Mouse (Mus musculus): Measurements from ENCODE around the gene Washc4. TPM values are rescaled to one million over a fixed set of nuclear protein-coding genes. Genes with fewer than 3 reads are reported as not detected.
"Not testable (repeated sequence)": the region's sequence is repeated elsewhere in the genome, so short reads cannot be mapped to it uniquely, and the experiment has no call there.

Gene Washc4
- polyA plus RNA-seq (2016; fragmentation: Nextera tagmentation; extraction: Ambion mirVana): 35.0 and 36.8 TPM in 2 replicates

DNA sequence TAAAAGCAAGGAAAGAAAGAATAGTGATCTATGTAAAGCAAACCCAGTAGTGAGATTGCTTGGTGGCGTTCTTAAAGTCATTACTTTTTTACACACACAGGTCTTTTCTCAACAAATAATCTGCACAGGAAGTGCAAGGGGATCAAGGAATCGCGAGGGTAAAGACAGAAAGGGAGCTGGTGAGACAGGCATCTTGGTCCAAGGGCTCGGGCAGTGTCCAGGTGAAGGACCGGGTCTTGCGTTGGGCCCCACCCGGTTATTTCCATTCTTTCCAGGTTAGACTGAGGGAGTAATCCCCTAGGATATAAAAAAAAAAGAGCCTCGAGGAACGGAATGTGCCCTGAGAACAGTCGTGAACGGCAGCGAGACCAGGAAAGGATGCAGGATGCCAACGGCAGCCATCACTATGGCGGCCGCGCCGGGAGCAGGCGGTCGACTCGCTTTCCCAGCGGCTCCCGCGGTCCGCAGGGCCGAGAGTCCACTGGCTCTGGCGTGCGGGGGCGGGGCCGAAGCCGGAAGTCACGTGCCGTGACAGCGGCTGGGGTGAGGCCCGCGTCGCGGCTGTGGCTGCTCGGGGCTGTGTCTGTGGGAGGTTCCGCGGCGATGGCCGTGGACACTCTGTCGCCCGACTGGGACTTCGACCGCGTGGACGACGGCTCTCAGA lies at the start of gene Washc4:
Gene Washc4 (plus strand): TSS at position 314 of the 664 bp plus-strand sequence.
- 1% methylated on average over 48 of the region's 49 CpGs for WGBS
- peak within 1 kb of the TSS; percentile 92 for H3K4me3 ChIP-seq
- no peaks in the 10 kb centered on the region for H3K9me3 ChIP-seq
- peak within 1 kb of the TSS; percentile 95 for H3K27ac ChIP-seq
- DNase-seq (ENCODE audit: extremely low spot score, low spot score): peak; percentile 89
- H3K27me3 ChIP-seq (ENCODE audit: poor library complexity, severe bottlenecking): peaks cover 5% of the 10 kb centered on the region
- H3K36me3 ChIP-seq (replicated peaks): peaks cover 16% of the 10 kb centered on the region
- H3K4me1 ChIP-seq: peaks cover 13% of the 10 kb centered on the region

DNA sequence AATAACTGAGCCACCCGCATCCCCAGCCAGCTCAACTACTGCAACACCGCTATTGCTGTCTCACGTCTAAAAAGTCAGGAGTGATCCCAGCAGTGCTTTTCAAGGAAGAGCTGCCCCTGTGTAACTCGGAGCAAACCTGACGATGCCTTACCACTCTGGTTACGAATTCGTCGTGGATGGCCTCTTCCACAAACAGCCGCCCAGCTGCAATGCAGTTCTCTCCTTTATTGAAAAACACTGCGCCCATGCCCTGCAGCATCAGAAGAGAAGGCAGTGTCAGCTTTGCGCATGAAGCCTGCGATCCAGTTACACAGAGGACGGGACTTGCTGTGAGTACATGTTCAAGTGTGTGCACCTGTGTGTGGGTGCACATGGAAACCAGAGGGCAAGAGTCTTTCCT lies 46.2 kb upstream of the Washc4 start:
- no peak for DNase-seq (ENCODE audit: extremely low spot score, low spot score)
- 94% methylated on average over 13 of the region's 13 CpGs for WGBS

DNA sequence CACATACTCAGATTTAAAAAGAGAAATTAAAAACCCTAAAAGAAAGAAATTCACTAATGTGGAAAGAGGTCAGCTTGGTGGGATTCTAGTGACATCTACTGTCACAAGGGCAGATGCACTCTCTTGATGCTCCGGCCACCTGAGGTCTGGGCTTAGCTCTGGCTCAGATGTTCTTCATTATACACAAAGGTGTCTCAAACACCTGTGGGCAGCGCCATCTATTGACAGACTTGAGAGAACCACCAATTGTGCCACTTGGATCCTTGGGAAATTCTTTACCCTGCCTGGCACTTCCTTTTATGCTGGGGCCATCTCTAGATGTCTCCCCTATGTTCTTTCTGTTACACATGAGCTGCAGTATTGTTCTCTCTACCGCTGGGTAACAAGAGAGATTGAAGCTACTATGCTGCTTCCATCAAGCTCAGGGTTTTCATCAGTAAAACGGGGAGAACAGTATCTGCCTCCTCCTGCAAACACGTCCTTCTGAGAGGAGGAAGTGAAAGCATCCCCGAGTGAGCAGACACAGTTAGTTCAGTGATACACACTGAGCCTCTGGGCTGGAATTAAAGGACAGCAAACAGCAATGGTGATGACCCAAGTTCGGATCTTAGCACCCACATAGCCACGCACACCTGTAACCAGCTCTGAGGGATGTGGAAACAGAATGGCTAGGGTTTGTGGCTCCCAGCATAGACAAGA lies 34.4 kb upstream of the Washc4 start:
- no peaks in the 10 kb centered on the region for H3K27me3 ChIP-seq (ENCODE audit: poor library complexity, severe bottlenecking)
- no peak for DNase-seq (ENCODE audit: extremely low spot score, low spot score)
- no peaks in the 10 kb centered on the region for H3K4me1 ChIP-seq
- 66% methylated on average over 8 of the region's 8 CpGs for WGBS
- no peaks in the 10 kb centered on the region for H3K9me3 ChIP-seq
- H3K36me3 ChIP-seq (replicated peaks): no peaks in the 10 kb centered on the region
- no peak overlapping the region for H3K4me3 ChIP-seq
- H3K27ac ChIP-seq: no peak overlapping the region

More for the DNA sequence above, 46.2 kb upstream of the Washc4 start:
- Histone ChIP-seq H3K4me3 (no peak overlapping the region), H3K9me3 (no peaks in the 10 kb centered on the region), H3K27me3 (ENCODE audit: poor library complexity, severe bottlenecking) (no peaks in the 10 kb centered on the region), H3K27ac (no peak overlapping the region), H3K36me3 (replicated peaks) (peaks cover 5% of the 10 kb centered on the region; the same call in 1 of the 2 replicates), H3K4me1 (no peaks in the 10 kb centered on the region)

DNA sequence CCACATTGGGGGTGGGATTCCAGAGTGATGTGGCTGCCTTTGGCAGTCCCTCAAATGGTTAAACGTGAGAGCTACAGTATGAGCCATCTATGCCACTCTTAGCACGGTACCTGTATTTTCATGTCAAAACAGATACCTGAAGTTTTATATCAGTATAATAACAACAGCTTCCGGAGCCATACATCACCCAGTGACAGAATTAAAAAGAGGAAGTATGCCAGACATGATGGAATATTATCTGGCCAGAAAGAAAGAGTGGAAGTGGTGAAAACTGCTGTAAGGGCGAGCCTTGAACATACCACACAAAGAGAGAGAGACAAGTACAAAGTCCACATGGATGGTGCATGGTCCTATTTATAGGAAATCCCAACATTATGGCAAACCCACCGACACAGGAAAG lies 32.2 kb upstream of the Washc4 start:
- 80% methylated on average over 5 of the region's 5 CpGs for whole genome bisulfite sequencing
- Histone ChIP-seq H3K9me3 (no peaks in the 10 kb centered on the region), H3K27me3 (ENCODE audit: poor library complexity, severe bottlenecking) (no peaks in the 10 kb centered on the region), H3K4me1 (no peaks in the 10 kb centered on the region), H3K4me3 (no peak overlapping the region), H3K27ac (no peak overlapping the region), H3K36me3 (replicated peaks) (no peaks in the 10 kb centered on the region)
- DNase-seq (ENCODE audit: extremely low spot score, low spot score): no peak

DNA sequence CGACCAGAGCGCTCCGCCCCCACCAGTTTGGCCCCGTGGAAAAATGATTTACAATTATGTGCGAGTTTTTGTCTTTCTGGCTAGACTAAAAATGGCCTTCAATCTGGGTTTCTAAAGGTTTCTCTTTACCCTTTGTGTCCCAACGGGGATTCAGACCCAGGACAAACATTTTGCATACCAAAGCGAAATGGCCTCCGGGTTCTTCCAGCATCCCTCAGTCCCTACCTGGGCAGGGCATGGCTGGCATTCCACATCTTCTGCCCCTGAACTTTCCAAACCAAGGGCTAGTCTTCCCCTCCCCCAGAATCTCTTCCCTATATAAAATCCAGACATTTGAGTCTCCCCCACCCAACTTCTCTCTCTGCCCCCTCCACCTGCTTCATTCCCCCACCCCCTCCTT lies 29.8 kb upstream of the Washc4 start:
- H3K9me3 ChIP-seq: no peaks in the 10 kb centered on the region
- DNase-seq (ENCODE audit: extremely low spot score, low spot score): no peak
- H3K27me3 ChIP-seq (ENCODE audit: poor library complexity, severe bottlenecking): no peaks in the 10 kb centered on the region
- WGBS: 90% methylated on average over 8 of the region's 8 CpGs
- no peak overlapping the region for H3K4me3 ChIP-seq
- no peaks in the 10 kb centered on the region for H3K36me3 ChIP-seq (replicated peaks)
- H3K27ac ChIP-seq: no peak overlapping the region
- no peaks in the 10 kb centered on the region for H3K4me1 ChIP-seq

DNA sequence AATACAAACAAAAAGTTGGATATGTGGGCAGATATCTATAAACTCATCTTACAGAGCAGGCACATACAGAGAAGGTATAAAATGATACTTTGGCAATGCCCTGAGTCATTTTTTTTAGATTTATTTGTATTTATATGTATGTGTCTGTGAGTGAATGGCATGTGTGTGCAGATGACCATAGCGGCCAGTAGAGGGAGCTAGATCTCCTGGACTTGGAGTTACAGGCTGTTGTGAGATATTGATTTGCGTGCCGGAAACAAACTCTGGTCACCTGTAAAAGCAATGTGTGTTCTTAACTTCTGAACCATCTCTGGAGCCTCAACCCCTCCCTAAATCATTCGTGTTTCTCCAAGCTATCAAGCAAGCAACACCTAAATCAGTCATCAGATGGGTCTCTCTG lies 22.6 kb upstream of the Washc4 start:
- WGBS: 83% methylated on average over 4 of the region's 4 CpGs
- DNase-seq (ENCODE audit: extremely low spot score, low spot score): no peak

DNA sequence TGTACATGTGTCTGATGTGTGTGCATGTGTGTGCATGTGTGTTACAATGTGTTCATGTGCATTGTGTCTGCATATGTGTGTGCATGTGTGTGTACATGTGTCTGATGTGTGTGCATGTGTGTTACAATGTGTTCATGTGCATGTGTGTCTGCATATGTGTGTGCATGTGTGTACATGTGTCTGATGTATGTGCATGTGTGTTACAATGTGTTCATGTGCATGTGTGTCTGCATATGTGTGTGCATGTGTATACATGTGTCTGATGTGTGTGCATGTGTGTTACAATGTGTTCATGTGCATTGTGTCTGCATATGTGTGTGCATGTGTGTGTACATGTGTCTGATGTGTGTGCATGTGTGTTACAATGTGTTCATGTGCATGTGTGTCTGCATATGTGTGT lies 19.3 kb upstream of the Washc4 start:
- H3K4me3 ChIP-seq; H3K9me3 ChIP-seq; H3K4me1 ChIP-seq; DNase-seq (ENCODE audit: extremely low spot score, low spot score); H3K27me3 ChIP-seq (ENCODE audit: poor library complexity, severe bottlenecking); H3K27ac ChIP-seq; H3K36me3 ChIP-seq (replicated peaks): not testable (repeated sequence)

More for the DNA sequence above, 22.6 kb upstream of the Washc4 start:
- no peaks in the 10 kb centered on the region for H3K9me3 ChIP-seq
- H3K36me3 ChIP-seq (replicated peaks): no peaks in the 10 kb centered on the region
- H3K27ac ChIP-seq: no peak overlapping the region
- no peaks in the 10 kb centered on the region for H3K27me3 ChIP-seq (ENCODE audit: poor library complexity, severe bottlenecking)
- H3K4me3 ChIP-seq: no peak overlapping the region
- no peaks in the 10 kb centered on the region for H3K4me1 ChIP-seq

DNA sequence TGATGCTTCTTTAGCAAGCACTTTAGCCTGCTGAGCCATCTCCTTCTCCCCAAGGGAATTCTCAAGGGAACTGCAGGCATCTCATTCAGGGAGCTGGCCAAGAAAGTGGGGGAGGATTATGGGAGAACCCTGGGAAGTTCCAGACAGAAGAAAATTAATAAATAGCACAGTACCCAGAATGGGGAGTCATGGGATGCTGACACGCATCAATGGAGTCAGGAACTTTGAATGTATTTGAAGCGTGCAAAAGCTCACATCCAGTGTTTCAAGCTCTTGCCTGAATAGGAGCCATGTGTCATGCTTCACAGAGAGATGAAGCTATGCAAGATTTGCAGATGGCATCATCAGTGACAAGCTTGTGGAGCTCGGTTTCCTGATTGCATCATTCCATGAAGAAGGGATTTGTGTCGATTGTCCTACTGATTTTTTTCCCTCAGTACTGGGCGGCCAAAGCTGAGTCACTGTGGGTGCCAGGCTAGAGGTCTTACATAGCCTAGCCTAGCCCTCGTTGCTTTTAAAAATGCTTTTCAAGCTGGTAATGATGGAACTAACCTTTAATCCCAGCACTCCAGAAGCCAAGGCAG lies 13.1 kb upstream of the Washc4 start:
- Histone ChIP-seq H3K4me1 (peaks cover 14% of the 10 kb centered on the region), H3K4me3 (no peak overlapping the region), H3K27ac (no peak overlapping the region), H3K36me3 (replicated peaks) (no peaks in the 10 kb centered on the region), H3K27me3 (ENCODE audit: poor library complexity, severe bottlenecking) (peaks cover 38% of the 10 kb centered on the region), H3K9me3 (no peaks in the 10 kb centered on the region)
- 87% methylated on average over 6 of the region's 6 CpGs for WGBS
- DNase-seq (ENCODE audit: extremely low spot score, low spot score): no peak

DNA sequence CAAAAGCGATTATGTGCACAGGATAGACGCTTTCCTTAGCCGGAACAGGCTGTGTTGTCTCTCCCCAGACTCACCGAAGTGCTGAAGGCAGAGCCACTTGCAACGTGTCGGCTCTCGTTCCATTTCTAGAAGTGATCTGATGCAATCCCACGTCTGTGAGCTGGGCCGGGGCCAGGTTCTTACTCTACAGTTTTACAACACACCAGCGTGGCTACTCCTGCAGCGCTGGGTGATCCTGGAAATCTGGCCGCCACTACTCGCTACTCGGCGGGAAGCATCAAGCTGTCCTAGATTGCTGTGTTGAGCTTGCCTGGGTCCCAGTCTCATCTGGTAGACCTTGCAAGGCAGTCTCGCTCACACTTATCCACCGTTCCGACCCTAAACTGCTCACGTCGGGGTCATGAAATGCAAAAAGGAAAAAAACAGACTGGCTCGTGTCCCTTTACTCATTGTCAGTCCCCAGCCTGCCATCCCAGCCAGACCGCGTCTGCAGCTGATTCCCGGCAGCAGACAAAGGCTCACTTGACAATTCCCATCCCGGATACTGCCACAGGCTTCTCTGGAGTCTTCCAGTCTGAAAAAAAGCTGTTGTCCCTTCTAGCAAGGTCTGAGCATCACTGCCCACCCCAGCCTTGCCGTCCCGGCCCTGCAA lies 10.2 kb upstream of the Washc4 start:
- no peak for DNase-seq (ENCODE audit: extremely low spot score, low spot score)
- peak overlapping the region; percentile 66 for H3K4me3 ChIP-seq
- no peaks in the 10 kb centered on the region for H3K9me3 ChIP-seq
- 6% methylated on average over 27 of the region's 27 CpGs for WGBS
- H3K27ac ChIP-seq: peak overlapping the region; percentile 48
- peaks cover 14% of the 10 kb centered on the region for H3K4me1 ChIP-seq
- H3K27me3 ChIP-seq (ENCODE audit: poor library complexity, severe bottlenecking): peaks cover 38% of the 10 kb centered on the region
- no peaks in the 10 kb centered on the region for H3K36me3 ChIP-seq (replicated peaks)

DNA sequence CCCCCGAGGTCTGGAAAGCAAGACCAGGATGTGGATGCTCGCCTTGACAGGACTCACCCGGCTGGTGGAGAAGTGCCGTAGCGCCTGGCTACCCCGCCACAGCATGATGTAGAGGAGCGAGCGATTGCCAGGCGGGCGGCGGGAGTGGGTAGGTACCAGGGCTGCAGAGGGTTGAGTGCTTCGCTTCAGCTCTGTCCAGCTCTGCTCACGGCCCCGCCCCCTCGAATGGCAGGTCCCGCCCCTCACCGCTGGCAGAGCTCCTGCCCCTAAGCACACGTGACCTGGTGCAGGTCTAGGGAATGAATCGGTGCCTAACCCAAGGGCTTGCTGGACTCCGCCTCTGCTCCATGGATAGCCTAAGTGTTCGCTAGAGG lies 9.7 kb upstream of the Washc4 start, which contains the start of gene Aldh1l2:
Gene Aldh1l2 (minus strand): TSS at position 231 of the 374 bp plus-strand sequence.
- no peaks in the 10 kb centered on the region for H3K9me3 ChIP-seq
- under 1% methylated on average over 21 of the region's 21 CpGs for WGBS
- no peaks in the 10 kb centered on the region for H3K36me3 ChIP-seq (replicated peaks)
- H3K4me3 ChIP-seq: peak within 1 kb of the TSS; percentile 66
- DNase-seq (ENCODE audit: extremely low spot score, low spot score): peak; percentile 82
- H3K27ac ChIP-seq: peak within 1 kb of the TSS; percentile 48
- H3K27me3 ChIP-seq (ENCODE audit: poor library complexity, severe bottlenecking): peaks cover 38% of the 10 kb centered on the region
- peaks cover 14% of the 10 kb centered on the region for H3K4me1 ChIP-seq

DNA sequence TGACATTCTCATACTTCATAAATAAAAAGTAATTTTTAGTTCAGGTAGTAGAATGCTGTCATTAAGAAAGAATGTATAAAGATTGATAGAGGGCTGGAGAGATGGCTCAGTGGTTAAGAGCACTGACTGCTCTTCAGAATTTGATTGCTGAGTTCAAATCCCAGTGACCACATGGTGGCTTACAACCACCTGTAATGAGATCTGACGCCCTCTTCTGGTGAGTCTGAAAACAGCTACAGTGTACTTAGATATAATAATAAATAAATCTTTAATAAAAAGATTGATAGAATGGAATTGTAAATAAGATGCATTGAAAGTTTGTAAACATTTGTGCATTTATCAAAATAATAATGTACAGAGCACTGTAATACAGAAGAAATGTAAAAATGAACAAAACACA lies 7.1 kb upstream of the Washc4 start:
- Histone ChIP-seq H3K4me3 (no peak overlapping the region), H3K27ac (no peak overlapping the region), H3K9me3 (no peaks in the 10 kb centered on the region), H3K27me3 (ENCODE audit: poor library complexity, severe bottlenecking) (peaks cover 35% of the 10 kb centered on the region), H3K4me1 (peaks cover 14% of the 10 kb centered on the region), H3K36me3 (replicated peaks) (no peaks in the 10 kb centered on the region)
- WGBS: 7% methylated on average over 1 of the region's 1 CpGs
- DNase-seq (ENCODE audit: extremely low spot score, low spot score): no peak

DNA sequence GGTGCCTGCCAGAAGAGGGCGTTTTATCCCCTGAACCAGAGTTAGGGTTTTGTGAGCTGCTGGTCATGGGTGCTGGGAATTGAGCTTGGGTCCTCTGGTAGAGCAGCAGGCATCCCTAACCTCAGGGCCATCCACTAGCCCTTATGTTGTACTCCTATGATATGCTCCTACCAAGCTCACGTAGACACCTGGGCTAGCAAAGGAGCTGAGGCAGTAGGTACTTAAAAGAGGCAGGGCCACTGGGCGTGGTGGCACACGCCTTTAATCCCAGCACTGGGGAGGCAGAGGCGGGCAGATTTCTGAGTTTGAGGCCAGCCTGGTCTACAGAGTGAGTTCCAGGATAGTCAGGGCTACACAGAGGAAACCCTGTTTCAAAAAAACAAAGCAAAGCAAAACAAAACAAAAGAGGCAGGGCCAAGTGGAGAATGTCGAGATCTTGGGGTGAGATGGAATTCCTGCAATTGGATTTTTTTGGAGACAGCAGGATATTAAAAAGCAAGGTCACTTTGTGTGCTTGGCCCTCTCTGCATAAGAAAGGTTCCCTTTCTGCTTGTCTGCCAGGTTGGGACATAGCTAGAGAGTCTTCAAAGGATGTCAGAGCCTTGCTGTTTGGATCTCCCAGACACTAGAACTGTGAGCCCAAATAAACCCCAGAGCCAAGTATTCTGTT lies 4.1 kb upstream of the Washc4 start:
- H3K36me3 ChIP-seq (replicated peaks): no peaks in the 10 kb centered on the region
- no peak for DNase-seq (ENCODE audit: extremely low spot score, low spot score)
- peaks cover 12% of the 10 kb centered on the region for H3K27me3 ChIP-seq (ENCODE audit: poor library complexity, severe bottlenecking)
- H3K4me3 ChIP-seq: no peak overlapping the region
- H3K9me3 ChIP-seq: no peaks in the 10 kb centered on the region
- peaks cover under 1% of the 10 kb centered on the region for H3K4me1 ChIP-seq
- WGBS: 78% methylated on average over 6 of the region's 6 CpGs
- no peak overlapping the region for H3K27ac ChIP-seq

Data from forebrain, embryonic 10.5 days (tissue).